Mouse (Mus musculus) brain, embryonic 14.5 days (tissue): Measurements from ENCODE around the gene Ttc28. TPM values are rescaled to one million over a fixed set of nuclear protein-coding genes. Genes with fewer than 3 reads are reported as not detected.
A peak's percentile ranks its signal among the peaks of the same experiment; 100 is the strongest.

Experiments used
- DNase-seq: peaks from one replicate; pipeline ENCODE4 v3.0.0-alpha.2; 2011; ENCODE audit warnings: low read depth
- CTCF ChIP-seq: fragments of 200-500 bp; IDR thresholded peaks from 2 replicates; pipeline ENCODE4 v1.5.1; 2012; ENCODE audit warnings: inconsistent platforms, mild to moderate bottlenecking, moderate library complexity, borderline replicate concordance; ENCODE audit not compliant: insufficient read depth, insufficient read length; ENCODE audit errors: extremely low read depth
- POLR2A ChIP-seq: fragments of 200-500 bp; IDR thresholded peaks from 2 replicates; pipeline ENCODE4 v1.6.1; 2012; ENCODE audit warnings: mild to moderate bottlenecking, inconsistent platforms, borderline replicate concordance; ENCODE audit not compliant: poor library complexity, insufficient read depth, insufficient read length, severe bottlenecking; ENCODE audit errors: extremely low read depth
- polyA plus RNA-seq: library from polyadenylated mRNA; depleted of rRNA; stranded (reverse); fragments of >200 nt; gene quantifications from 2 replicates; pipeline ENCODE4 v1.2.3, GENCODE M21; 2012

Gene Ttc28
- polyA plus RNA-seq, 1 experiment: 39.8 TPM

GRCm38 (mm10) chr5:111114597-111114996, 235.0 kb downstream of the Ttc28 start:
- TF ChIP-seq POLR2A (no peak), CTCF (no peak)
- DNase-seq: no peak

DNA sequence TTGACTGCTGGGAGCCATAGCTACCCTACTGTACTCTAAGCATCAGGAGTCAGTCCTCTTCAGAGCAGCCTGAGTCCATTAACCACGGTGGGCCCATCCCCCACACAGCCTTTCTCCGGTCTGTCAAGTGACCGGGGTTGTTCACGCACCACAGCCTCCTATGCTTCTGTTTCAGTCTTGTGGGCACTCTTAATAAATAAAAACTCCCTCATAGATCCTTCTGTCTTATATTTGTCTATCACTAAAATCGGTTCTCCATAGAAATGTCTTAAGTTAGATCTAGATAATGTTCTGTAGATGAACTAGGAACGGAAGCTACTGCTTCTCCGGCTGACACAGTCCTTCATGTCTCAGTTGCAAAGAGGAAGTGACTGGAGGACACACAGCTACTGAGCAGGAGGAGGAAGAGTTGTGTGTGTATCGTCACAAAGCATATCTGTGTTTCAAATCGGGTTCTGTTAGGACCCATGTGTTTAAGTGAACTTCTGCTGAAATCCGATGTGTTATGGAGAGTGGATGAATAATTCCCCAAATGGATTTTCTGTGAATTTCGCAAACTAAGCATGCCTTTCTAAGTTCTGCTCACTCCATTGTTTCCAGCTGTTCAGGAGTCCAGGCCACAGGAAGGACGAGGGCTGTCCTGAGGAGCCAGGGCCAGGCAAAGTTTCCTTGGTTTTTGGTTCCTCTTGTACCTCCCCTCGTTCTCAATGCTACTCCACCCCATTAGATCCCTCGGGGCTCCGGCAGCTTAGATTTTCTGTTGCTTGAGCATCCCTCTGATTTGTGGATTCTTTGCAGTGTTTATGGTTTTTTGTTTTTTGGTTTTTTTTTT, 236.1 kb downstream of the Ttc28 start:
- TF ChIP-seq POLR2A: no peak
- no peak for TF ChIP-seq CTCF
- DNase-seq: peak; percentile 38

DNA sequence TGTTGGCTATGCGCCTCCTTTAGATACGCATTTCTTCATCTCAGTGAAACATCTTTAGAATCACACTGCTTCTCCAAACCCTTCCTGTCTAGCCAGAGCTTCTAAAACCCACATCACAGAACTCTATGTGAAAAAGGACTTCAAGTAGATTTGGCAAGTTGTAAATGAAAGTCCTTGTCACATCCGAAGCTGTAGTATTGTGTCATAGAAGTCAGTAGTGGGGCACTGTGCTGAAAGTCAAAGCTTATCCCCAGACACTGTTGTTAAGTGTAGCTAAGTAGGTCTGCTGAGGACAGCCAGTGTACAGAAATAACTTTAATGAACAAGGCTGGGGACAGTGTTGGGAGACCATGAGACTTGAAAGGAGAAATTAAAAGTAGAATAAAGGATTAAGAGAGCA, 240.2 kb downstream of the Ttc28 start:
- peak; percentile 46 for DNase-seq
- TF ChIP-seq CTCF (no peak), POLR2A (no peak)

- DNase-seq: peak; percentile 58
- TF ChIP-seq CTCF: no peak
- TF ChIP-seq POLR2A: no peak
Measured at GRCm38 (mm10) chr5:111120298-111120697, 240.7 kb downstream of the Ttc28 start.

GRCm38 (mm10) chr5:111120705-111121420, 241.3 kb downstream of the Ttc28 start:
- peak; percentile 92 for DNase-seq
- TF ChIP-seq POLR2A: no peak
- TF ChIP-seq CTCF: no peak

- TF ChIP-seq POLR2A (no peak), CTCF (no peak)
- DNase-seq: peak; percentile 70
Measured at GRCm38 (mm10) chr5:111122332-111123049, 242.9 kb downstream of the Ttc28 start.

- DNase-seq: peak; percentile 95
- TF ChIP-seq CTCF (no peak), POLR2A (no peak)
Measured at GRCm38 (mm10) chr5:111123050-111123746, 243.6 kb downstream of the Ttc28 start.

- TF ChIP-seq CTCF (no peak), POLR2A (no peak)
- DNase-seq: no peak
Measured at GRCm38 (mm10) chr5:111124620-111125200, 245.1 kb downstream of the Ttc28 start.

DNA sequence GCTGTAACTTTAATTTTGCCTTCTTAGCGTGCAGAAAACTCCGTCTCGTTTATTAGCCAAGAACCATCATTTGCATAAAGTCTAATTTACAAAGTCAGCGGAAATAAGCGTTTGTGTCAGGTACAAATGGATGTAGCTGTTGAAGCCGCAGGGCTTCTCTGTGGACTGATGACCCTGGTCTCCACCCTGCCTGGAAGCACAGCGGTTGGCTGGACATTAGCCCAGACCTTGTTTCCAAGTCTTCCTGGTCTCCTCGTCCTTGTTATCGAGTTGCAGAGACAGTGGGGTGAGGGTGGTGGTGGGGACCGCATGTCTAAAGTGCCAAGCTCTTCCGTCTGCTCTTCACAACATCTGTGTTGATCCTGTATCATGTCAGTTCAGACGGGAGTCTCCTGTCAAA, 246.1 kb downstream of the Ttc28 start:
- TF ChIP-seq CTCF (no peak), POLR2A (no peak)
- peak; percentile 18 for DNase-seq

DNA sequence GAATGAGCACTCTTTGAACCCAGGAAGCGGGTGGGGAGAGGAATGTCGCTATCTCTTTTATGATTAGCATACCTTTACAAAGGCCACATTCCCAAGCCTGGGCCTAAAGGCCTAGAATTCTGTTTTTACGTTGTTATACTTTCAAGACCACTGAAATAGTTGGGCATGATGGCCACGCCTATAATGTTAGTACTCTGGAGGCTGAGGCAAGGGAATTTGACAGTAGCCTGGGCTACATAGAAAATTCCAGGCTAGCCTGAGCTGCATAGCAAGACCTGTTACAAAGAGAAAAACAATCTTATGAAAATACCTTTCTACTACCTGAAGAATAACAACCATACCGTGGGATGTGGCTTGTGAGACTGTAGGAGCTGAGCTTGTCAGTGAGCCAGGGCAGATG, 248.2 kb downstream of the Ttc28 start:
- no peak for DNase-seq
- TF ChIP-seq POLR2A (no peak), CTCF (no peak)
